Mouse (Mus musculus): ENCODE data around the gene Hmgb2.

Hmgb2 gene

GRCm38 (mm10) chr8:57563726-57564125 lies 52.0 kb downstream of the Hmgb2 start:
- no peak for DNase-seq

- DNase-seq, result no peak
Observed at GRCm38 (mm10) chr8:57565039-57565438, 53.3 kb downstream of the Hmgb2 start.
